Mouse (Mus musculus) heart, postnatal 0 days (tissue): ENCODE measurements around the gene Umad1. TPM values are rescaled to one million over a fixed set of nuclear protein-coding genes. Genes with fewer than 3 reads are reported as not detected.

Source experiments
- ATAC-seq: fragments of 200-750 bp; cut with Nextera tagmentation; 2 replicates; pipeline ENCODE4 v1.8.0; 2017; ENCODE audit warnings: low read depth, moderate number of reproducible peaks, moderate library complexity; ENCODE audit not compliant: insufficient read depth
- DNase-seq: peaks from one replicate; pipeline ENCODE4 v3.0.0-alpha.2; 2016; ENCODE audit warnings: low spot score
- H3K27ac ChIP-seq: fragments of 300-500 bp; sonication (generic); 2 replicates; pipeline ENCODE4 v1.5.1; 2014; ENCODE audit warnings: low read depth, mild to moderate bottlenecking
- H3K27me3 ChIP-seq: fragments of 300-500 bp; sonication (generic); 2 replicates; pipeline ENCODE4 v1.6.1; 2014; ENCODE audit warnings: low read length, mixed read lengths; ENCODE audit not compliant: control insufficient read depth, insufficient read depth
- H3K36me3 ChIP-seq: fragments of 300-500 bp; sonication (generic); replicated peaks from 2 replicates; pipeline ENCODE4 v1.6.1; 2014; ENCODE audit warnings: low read length, mixed read lengths; ENCODE audit not compliant: control insufficient read depth, insufficient read depth
- H3K4me1 ChIP-seq: fragments of 300-500 bp; sonication (generic); 2 replicates; pipeline ENCODE4 v1.6.1; 2014; ENCODE audit warnings: antibody characterized with exemption; ENCODE audit not compliant: control insufficient read depth, insufficient read depth
- H3K4me2 ChIP-seq: fragments of 300-500 bp; sonication (generic); 2 replicates; pipeline ENCODE4 v1.6.1; 2014; ENCODE audit warnings: low read depth, mild to moderate bottlenecking, low read length, moderate library complexity
- H3K4me3 ChIP-seq: fragments of 300-500 bp; sonication (generic); 2 replicates; pipeline ENCODE4 v1.5.1; 2014; ENCODE audit warnings: low read depth, low read length
- H3K9ac ChIP-seq: fragments of 300-500 bp; sonication (generic); replicated peaks from 2 replicates; pipeline ENCODE4 v1.6.1; 2014; ENCODE audit warnings: low read depth, low read length, mixed read lengths
- H3K9me3 ChIP-seq: fragments of 300-500 bp; sonication (generic); replicated peaks from 2 replicates; pipeline ENCODE4 v1.6.1; 2016; ENCODE audit warnings: low read length; ENCODE audit not compliant: control insufficient read depth
- CTCF ChIP-seq: IDR thresholded peaks from 2 replicates; pipeline ENCODE4 v1.5.1; 2016; ENCODE audit warnings: antibody characterized with exemption, control low read depth, low read depth
- EP300 ChIP-seq: IDR thresholded peaks from 2 replicates; pipeline ENCODE4 v1.6.1; 2016; ENCODE audit warnings: antibody characterized with exemption, low read depth
- WGBS: fragments of 180-500 bp; shearing (Covaris S2); extraction: QIAGEN DNeasy Blood & Tissue Kit; methylation state at CpG from one replicate; pipeline ENCODE4 v1.1.7; 2014; 5-methylcytosine and 5-hydroxymethylcytosine counted together
- polyA plus RNA-seq: library from polyadenylated mRNA; unstranded; fragments of >200 nt; fragmentation: Nextera tagmentation; extraction: Ambion mirVana; gene quantifications from 2 replicates; pipeline ENCODE4 v1.2.1, GENCODE M21; 2015
- total RNA-seq: library from RNA; depleted of rRNA; stranded (reverse); fragments of >200 nt; gene quantifications from 2 replicates; pipeline ENCODE4 v1.2.3, GENCODE M21; 2014; ENCODE audit warnings: low replicate concordance; rRNA removed

Gene Umad1
- total and polyA plus RNA-seq, 2 experiments from 2014 or later = 7.8 to 18.2 TPM

DNA sequence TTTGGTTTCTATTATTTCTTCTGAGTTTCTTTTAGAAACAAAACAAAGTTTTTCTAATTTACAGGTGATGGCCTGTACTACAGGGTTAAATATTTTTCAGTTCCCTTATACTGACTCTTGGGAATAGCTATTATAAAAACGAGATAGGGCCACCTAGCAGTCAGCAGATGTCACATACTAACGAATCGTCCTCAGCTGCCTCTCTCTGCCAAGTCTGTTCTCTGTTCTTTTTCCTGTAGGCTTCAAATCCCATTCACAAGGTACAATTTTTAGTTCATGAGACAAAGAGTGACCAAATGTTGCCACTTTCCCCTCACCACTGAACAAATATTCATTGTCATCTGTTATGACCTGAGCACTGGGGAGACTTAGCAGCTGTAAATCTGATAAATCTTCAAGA, 244.9 kb downstream of the Umad1 start:
- TF ChIP-seq CTCF (no peak), EP300 (no peak)
- H3K4me2 ChIP-seq = no peak overlapping the region
- no peaks in the 10 kb centered on the region for H3K9me3 ChIP-seq
- no peaks in the 10 kb centered on the region for H3K36me3 ChIP-seq
- H3K9ac ChIP-seq = no peak overlapping the region
- no peak overlapping the region for H3K27ac ChIP-seq
- no peaks in the 10 kb centered on the region for H3K27me3 ChIP-seq
- DNase-seq (no peak), ATAC-seq (no peak)
- WGBS = 7% methylated on average over 3 of the region's 3 CpGs
- H3K4me3 ChIP-seq = no peak overlapping the region
- no peaks in the 10 kb centered on the region for H3K4me1 ChIP-seq

DNA sequence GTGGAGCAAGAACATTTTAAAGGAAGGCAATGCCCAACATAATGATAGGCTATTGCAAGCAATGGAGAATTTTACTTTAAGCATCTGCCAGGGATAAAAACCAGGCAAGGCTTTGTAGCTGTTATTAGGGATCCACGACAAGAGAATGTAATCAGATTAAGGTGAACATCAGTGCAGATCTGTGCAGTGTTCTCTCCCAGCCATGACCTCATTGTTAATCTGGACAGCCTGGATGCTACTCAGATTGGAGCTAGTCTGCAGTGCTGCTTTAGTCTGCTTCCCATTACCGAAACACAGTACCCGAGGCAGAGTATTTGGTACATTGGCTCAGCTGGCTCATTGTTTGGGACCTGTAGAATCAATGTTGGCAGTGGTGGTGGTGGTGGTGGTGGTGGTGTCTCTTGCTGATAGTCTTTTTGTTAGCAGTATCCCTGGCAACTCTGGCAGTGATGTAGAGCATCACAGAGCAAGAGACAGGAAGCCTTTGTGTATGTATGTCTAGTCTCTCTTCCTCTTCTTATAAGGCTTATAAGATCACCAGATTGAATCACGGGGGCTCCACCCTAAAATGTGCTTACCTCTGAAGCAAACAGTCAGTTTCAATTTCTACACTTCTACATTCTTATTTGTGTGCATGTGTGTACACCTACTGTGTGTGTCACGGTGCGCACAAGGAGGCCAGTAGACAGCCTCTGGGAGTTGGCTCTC, 245.6 kb downstream of the Umad1 start:
- H3K27me3 ChIP-seq = no peaks in the 10 kb centered on the region
- ATAC-seq = no peak
- 80% methylated on average over 6 of the region's 6 CpGs for WGBS

DNA sequence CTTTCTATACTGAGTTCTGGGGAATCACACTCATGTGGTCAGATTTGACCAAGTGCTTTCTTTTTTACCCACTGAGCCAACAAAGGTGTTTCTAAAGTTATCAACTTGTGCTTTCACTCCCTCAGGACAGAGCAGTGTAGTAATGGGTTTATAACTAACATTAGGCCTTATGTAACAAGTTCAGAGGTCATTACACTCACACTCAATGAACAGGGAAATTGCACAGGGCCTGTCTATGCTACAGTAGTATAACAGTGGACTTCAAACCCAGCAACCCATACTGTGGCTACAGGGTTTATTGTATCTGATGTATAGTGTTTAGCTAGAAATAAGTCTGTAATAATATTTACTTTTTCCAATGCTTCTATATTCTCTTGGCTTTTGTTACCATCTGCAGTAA, 247.5 kb downstream of the Umad1 start:
- no peak overlapping the region for H3K9ac ChIP-seq
- ATAC-seq = no peak
- no peaks in the 10 kb centered on the region for H3K4me1 ChIP-seq

More for the DNA sequence above, 245.6 kb downstream of the Umad1 start:
- H3K4me2 ChIP-seq = no peak overlapping the region
- no peaks in the 10 kb centered on the region for H3K9me3 ChIP-seq
- H3K9ac ChIP-seq = no peak overlapping the region
- no peaks in the 10 kb centered on the region for H3K36me3 ChIP-seq
- H3K4me3 ChIP-seq = no peak overlapping the region
- TF ChIP-seq CTCF (no peak), EP300 (no peak)
- DNase-seq = no peak
- no peak overlapping the region for H3K27ac ChIP-seq
- H3K4me1 ChIP-seq = no peaks in the 10 kb centered on the region

More for the DNA sequence above, 247.5 kb downstream of the Umad1 start:
- DNase-seq = no peak
- no peak for TF ChIP-seq CTCF
- TF ChIP-seq EP300 = no peak
- Histone ChIP-seq H3K4me2 (no peak overlapping the region), H3K27ac (no peak overlapping the region), H3K27me3 (no peaks in the 10 kb centered on the region), H3K36me3 (no peaks in the 10 kb centered on the region), H3K4me3 (no peak overlapping the region), H3K9me3 (no peaks in the 10 kb centered on the region)

Other genes starting within 250 kb of the Umad1 start
- 0.08 TPM in 1 of 2 replicates, not detected in the other for gene Col28a1, start 66.7 kb upstream of the Umad1 start, total RNA-seq
- gene Col28a1, start 66.7 kb upstream of the Umad1 start, polyA plus RNA-seq = 0.20 and 0.60 TPM in 2 replicates
- gene Mios, start 50.1 kb upstream of the Umad1 start, total RNA-seq = 10.8 and 13.8 TPM in 2 replicates
- 13.6 and 15.0 TPM in 2 replicates for gene Mios, start 50.1 kb upstream of the Umad1 start, polyA plus RNA-seq
- 25.5 and 29.4 TPM in 2 replicates for gene Rpa3, start 115 bp upstream of the Umad1 start, total RNA-seq
- 75.6 and 98.2 TPM in 2 replicates for gene Rpa3, start 115 bp upstream of the Umad1 start, polyA plus RNA-seq
- 7.1 TPM in 1 of 2 replicates, not detected in the other for gene Gm45062, start 162 bp downstream of the Umad1 start, total RNA-seq
- 1.5 and 3.0 TPM in 2 replicates for gene Gm45062, start 162 bp downstream of the Umad1 start, polyA plus RNA-seq